Mouse (Mus musculus): ENCODE measurements at regions not wholly inside any gene's neighbourhood (a gene's known extent, or its start where the extent isn't known, plus 50 kb on each side); places are given as distances from the start of the nearest gene placed in this dataset.

GRCm38 (mm10) chr13:97434961-97435864, 194.3 kb downstream of the Enc1 start:
- Histone ChIP-seq H3K4me1 (ENCODE audit: control insufficient read depth, insufficient read depth, low read length) (peaks cover 7% of the 10 kb centered on the region), H3K27ac (ENCODE audit: control insufficient read depth, insufficient read depth, low read depth, low read length) (no peak overlapping the region)

GRCm38 (mm10) chr13:97434167-97434566, 193.3 kb downstream of the Enc1 start:
- no peak overlapping the region for H3K4me3 ChIP-seq (ENCODE audit: control insufficient read depth, low read depth, low read length)
- TF ChIP-seq POLR2A (IDR thresholded peaks at IDR 0.05; ENCODE audit: control insufficient read depth, low read depth, low read length) = no peak
- no peak for TF ChIP-seq CTCF (IDR thresholded peaks at IDR 0.05; ENCODE audit: control insufficient read depth, insufficient read depth, insufficient replicate concordance, low read depth, low read length)
- no peak overlapping the region for H3K27ac ChIP-seq (ENCODE audit: control insufficient read depth, insufficient read depth, low read depth, low read length)
- H3K4me1 ChIP-seq (ENCODE audit: control insufficient read depth, insufficient read depth, low read length) = peaks cover 7% of the 10 kb centered on the region
- H3K27me3 ChIP-seq (ENCODE audit: control insufficient read depth, insufficient read depth, low read length) = no peaks in the 10 kb centered on the region
- H3K36me3 ChIP-seq (ENCODE audit: control insufficient read depth, insufficient read depth, low read length) = no peaks in the 10 kb centered on the region

More at GRCm38 (mm10) chr13:97434961-97435864, 194.3 kb downstream of the Enc1 start:
- Histone ChIP-seq H3K4me3 (ENCODE audit: control insufficient read depth, low read depth, low read length) (no peak overlapping the region), H3K27me3 (ENCODE audit: control insufficient read depth, insufficient read depth, low read length) (no peaks in the 10 kb centered on the region), H3K36me3 (ENCODE audit: control insufficient read depth, insufficient read depth, low read length) (no peaks in the 10 kb centered on the region)
- TF ChIP-seq CTCF (IDR thresholded peaks at IDR 0.05; ENCODE audit: control insufficient read depth, insufficient read depth, insufficient replicate concordance, low read depth, low read length) = no peak
- no peak for TF ChIP-seq POLR2A (IDR thresholded peaks at IDR 0.05; ENCODE audit: control insufficient read depth, low read depth, low read length)

- H3K27me3 ChIP-seq (ENCODE audit: control insufficient read depth, insufficient read depth, low read length) = no peaks in the 10 kb centered on the region
- TF ChIP-seq CTCF (IDR thresholded peaks at IDR 0.05; ENCODE audit: control insufficient read depth, insufficient read depth, insufficient replicate concordance, low read depth, low read length) (no peak), POLR2A (IDR thresholded peaks at IDR 0.05; ENCODE audit: control insufficient read depth, low read depth, low read length) (no peak)
- H3K4me3 ChIP-seq (ENCODE audit: control insufficient read depth, low read depth, low read length) = no peak overlapping the region
- H3K36me3 ChIP-seq (ENCODE audit: control insufficient read depth, insufficient read depth, low read length) = no peaks in the 10 kb centered on the region
- no peak overlapping the region for H3K27ac ChIP-seq (ENCODE audit: control insufficient read depth, insufficient read depth, low read depth, low read length)
- peaks cover 5% of the 10 kb centered on the region for H3K4me1 ChIP-seq (ENCODE audit: control insufficient read depth, insufficient read depth, low read length)
These were observed 191.7 kb downstream of the Enc1 start for GRCm38 (mm10) chr13:97432627-97433026.

GRCm38 (mm10) chr13:97430885-97431284, 190.0 kb downstream of the Enc1 start:
- Histone ChIP-seq H3K27ac (ENCODE audit: control insufficient read depth, insufficient read depth, low read depth, low read length) (no peak overlapping the region), H3K4me3 (ENCODE audit: control insufficient read depth, low read depth, low read length) (no peak overlapping the region), H3K27me3 (ENCODE audit: control insufficient read depth, insufficient read depth, low read length) (no peaks in the 10 kb centered on the region), H3K4me1 (ENCODE audit: control insufficient read depth, insufficient read depth, low read length) (peaks cover 4% of the 10 kb centered on the region), H3K36me3 (ENCODE audit: control insufficient read depth, insufficient read depth, low read length) (no peaks in the 10 kb centered on the region)
- no peak for TF ChIP-seq POLR2A (IDR thresholded peaks at IDR 0.05; ENCODE audit: control insufficient read depth, low read depth, low read length)
- no peak for TF ChIP-seq CTCF (IDR thresholded peaks at IDR 0.05; ENCODE audit: control insufficient read depth, insufficient read depth, insufficient replicate concordance, low read depth, low read length)

GRCm38 (mm10) chr13:97428163-97428562, 187.3 kb downstream of the Enc1 start:
- Histone ChIP-seq H3K27ac (ENCODE audit: control insufficient read depth, insufficient read depth, low read depth, low read length) (no peak overlapping the region), H3K4me1 (ENCODE audit: control insufficient read depth, insufficient read depth, low read length) (no peaks in the 10 kb centered on the region), H3K4me3 (ENCODE audit: control insufficient read depth, low read depth, low read length) (no peak overlapping the region), H3K36me3 (ENCODE audit: control insufficient read depth, insufficient read depth, low read length) (no peaks in the 10 kb centered on the region), H3K27me3 (ENCODE audit: control insufficient read depth, insufficient read depth, low read length) (no peaks in the 10 kb centered on the region)
- no peak for TF ChIP-seq POLR2A (IDR thresholded peaks at IDR 0.05; ENCODE audit: control insufficient read depth, low read depth, low read length)
- no peak for TF ChIP-seq CTCF (IDR thresholded peaks at IDR 0.05; ENCODE audit: control insufficient read depth, insufficient read depth, insufficient replicate concordance, low read depth, low read length)

GRCm38 (mm10) chr13:97427537-97427936, 186.6 kb downstream of the Enc1 start:
- Histone ChIP-seq H3K27me3 (ENCODE audit: control insufficient read depth, insufficient read depth, low read length) (no peaks in the 10 kb centered on the region), H3K4me3 (ENCODE audit: control insufficient read depth, low read depth, low read length) (no peak overlapping the region), H3K27ac (ENCODE audit: control insufficient read depth, insufficient read depth, low read depth, low read length) (no peak overlapping the region), H3K4me1 (ENCODE audit: control insufficient read depth, insufficient read depth, low read length) (no peaks in the 10 kb centered on the region), H3K36me3 (ENCODE audit: control insufficient read depth, insufficient read depth, low read length) (no peaks in the 10 kb centered on the region)
- TF ChIP-seq CTCF (IDR thresholded peaks at IDR 0.05; ENCODE audit: control insufficient read depth, insufficient read depth, insufficient replicate concordance, low read depth, low read length) (no peak), POLR2A (IDR thresholded peaks at IDR 0.05; ENCODE audit: control insufficient read depth, low read depth, low read length) (no peak)

- Histone ChIP-seq H3K36me3 (ENCODE audit: control insufficient read depth, insufficient read depth, low read length) (no peaks in the 10 kb centered on the region), H3K4me3 (ENCODE audit: control insufficient read depth, low read depth, low read length) (no peak overlapping the region), H3K4me1 (ENCODE audit: control insufficient read depth, insufficient read depth, low read length) (no peaks in the 10 kb centered on the region), H3K27me3 (ENCODE audit: control insufficient read depth, insufficient read depth, low read length) (no peaks in the 10 kb centered on the region), H3K27ac (ENCODE audit: control insufficient read depth, insufficient read depth, low read depth, low read length) (no peak overlapping the region)
- no peak for TF ChIP-seq CTCF (IDR thresholded peaks at IDR 0.05; ENCODE audit: control insufficient read depth, insufficient read depth, insufficient replicate concordance, low read depth, low read length)
- TF ChIP-seq POLR2A (IDR thresholded peaks at IDR 0.05; ENCODE audit: control insufficient read depth, low read depth, low read length) = no peak
These were observed 184.8 kb downstream of the Enc1 start for GRCm38 (mm10) chr13:97425731-97426130.
